10 mouse cellular contexts compared by ENCODE assay signal in genomic region chr17:87376831-87377471, GRCm38 (mm10). TPM values are rescaled to one million over a fixed set of nuclear protein-coding genes. Genes with fewer than 3 reads are reported as not detected.
DNase-seq lines count a peak whose midpoint lies in the region; ATAC-seq and TF ChIP-seq lines count a peak whose summit lies in the region.
"Had no signal": no experiment of that assay in that cellular context is flagged by ENCODE, and none has a peak within 500 bp of the region (broad histone marks: within the 10 kb centered on the region; RNA-seq: fewer than 3 reads in every experiment).

No protein-coding gene starts in this region.

- ATAC-seq in embryonic facial prominence, embryonic 14.5 days (ENCODE audit: low read depth) = peak; percentile 31
- ATAC-seq in heart, embryonic 16.5 days (replicated peaks; ENCODE audit: extremely low read depth, insufficient read depth, low FRiP score) = no peak; the same call in 1 of the 2 replicates
- no peak for ATAC-seq in neural tube, embryonic 13.5 days (ENCODE audit: low read depth)
- ATAC-seq: forebrain, embryonic 15.5 days had no signal

- H3K4me2 ChIP-seq in embryonic facial prominence, embryonic 14.5 days (ENCODE audit: low read depth, low read length) = no peak overlapping the region
- H3K4me2 ChIP-seq in heart, embryonic 16.5 days (ENCODE audit: low read depth, low read length) = no peak overlapping the region
- H3K4me2 ChIP-seq in neural tube, embryonic 13.5 days = no peak overlapping the region
- H3K4me2 ChIP-seq: forebrain, embryonic 15.5 days had no signal

- H3K9me3 ChIP-seq in embryonic facial prominence, embryonic 14.5 days (ENCODE audit: control insufficient read depth, low read length) = no peaks in the 10 kb centered on the region
- no peaks in the 10 kb centered on the region for H3K9me3 ChIP-seq in heart, embryonic 16.5 days (replicated peaks; ENCODE audit: control insufficient read depth, low read length)
- H3K9me3 ChIP-seq in neural tube, embryonic 13.5 days = no peaks in the 10 kb centered on the region
- H3K9me3 ChIP-seq: forebrain, embryonic 15.5 days had no signal

- H3K4me3 ChIP-seq in layer of hippocampus, adult 2 months = no peak overlapping the region
- H3K4me3 ChIP-seq in embryonic facial prominence, embryonic 14.5 days (ENCODE audit: low read depth, low read length) = no peak overlapping the region
- H3K4me3 ChIP-seq in heart, embryonic 16.5 days (ENCODE audit: low read length) = no peak overlapping the region
- no peak overlapping the region for H3K4me3 ChIP-seq in neural tube, embryonic 13.5 days
- H3K4me3 ChIP-seq: forebrain, embryonic 15.5 days had no signal

- H3K36me3 ChIP-seq in embryonic facial prominence, embryonic 14.5 days (ENCODE audit: control insufficient read depth, insufficient read depth, low read length) = no peaks in the 10 kb centered on the region
- H3K36me3 ChIP-seq in heart, embryonic 16.5 days (ENCODE audit: control insufficient read depth, insufficient read depth) = no peaks in the 10 kb centered on the region
- no peaks in the 10 kb centered on the region for H3K36me3 ChIP-seq in neural tube, embryonic 13.5 days
- H3K36me3 ChIP-seq: forebrain, embryonic 15.5 days had no signal

- peak overlapping the region; percentile 5; the same call in 1 of the 2 replicates for H3K9ac ChIP-seq in embryonic facial prominence, embryonic 14.5 days (ENCODE audit: low read depth, low read length)
- H3K9ac ChIP-seq in heart, embryonic 16.5 days (ENCODE audit: low read length) = 0 out of 2 replicates have a peak overlapping the region, but pooled peaks have one; percentile 31
- no peak overlapping the region for H3K9ac ChIP-seq in neural tube, embryonic 13.5 days
- H3K9ac ChIP-seq: forebrain, embryonic 15.5 days had no signal

- DNase-seq in layer of hippocampus, adult 2 months (ENCODE audit: low spot score in 2 of 2) = no peak
- no peak for DNase-seq in layer of hippocampus, adult 9-10 months (ENCODE audit: low spot score)
- DNase-seq in embryonic facial prominence, embryonic 14.5 days (ENCODE audit: low spot score) = no peak
- no peak for DNase-seq in right cerebral cortex, adult 2 months (ENCODE audit: low spot score in 2 of 2)
- no peak for DNase-seq in cerebellum, adult 9-10 months
- DNase-seq in thymus, postnatal 4 days = no peak

- no peak for TF ChIP-seq CTCF in layer of hippocampus, adult 2 months (conservative IDR thresholded peaks at IDR 0.05)

- H3K4me1 ChIP-seq in embryonic facial prominence, embryonic 14.5 days (ENCODE audit: control insufficient read depth, insufficient read depth, low read length) = peaks cover 42% of the 10 kb centered on the region
- H3K4me1 ChIP-seq in heart, embryonic 16.5 days (ENCODE audit: control insufficient read depth, insufficient read depth, low read length) = peaks cover 29% of the 10 kb centered on the region
- peaks cover 62% of the 10 kb centered on the region for H3K4me1 ChIP-seq in neural tube, embryonic 13.5 days (replicated peaks)

- H3K27me3 ChIP-seq in embryonic facial prominence, embryonic 14.5 days (replicated peaks; ENCODE audit: control insufficient read depth, insufficient read depth, low read length) = no peaks in the 10 kb centered on the region
- no peaks in the 10 kb centered on the region for H3K27me3 ChIP-seq in heart, embryonic 16.5 days (ENCODE audit: control insufficient read depth, insufficient read depth, low read length)
- H3K27me3 ChIP-seq in neural tube, embryonic 13.5 days = no peaks in the 10 kb centered on the region
- H3K27me3 ChIP-seq: forebrain, embryonic 15.5 days had no signal

- peak overlapping the region; percentile 93 for H3K27ac ChIP-seq in layer of hippocampus, adult 2 months
- peak overlapping the region; percentile 65 for H3K27ac ChIP-seq in embryonic facial prominence, embryonic 14.5 days (replicated peaks; ENCODE audit: low read depth, low read length)
- peak overlapping the region; percentile 67 for H3K27ac ChIP-seq in heart, embryonic 16.5 days (ENCODE audit: low read length)
- 0 out of 2 replicates have a peak overlapping the region, but pooled peaks have one; percentile 38 for H3K27ac ChIP-seq in neural tube, embryonic 13.5 days (replicated peaks)

- WGBS in embryonic facial prominence, embryonic 14.5 days = 75% methylated on average over 6 of the region's 6 CpGs
- WGBS in heart, embryonic 16.5 days = 79% methylated on average over 6 of the region's 6 CpGs
- WGBS in neural tube, embryonic 13.5 days = 79% methylated on average over 6 of the region's 6 CpGs

RNA-seq across cellular contexts. Expression of gene Stpg4, which starts 50.6 kb away (rescaled TPM):
- not detected for total RNA-seq in layer of hippocampus, adult 2 months (2021)
- polyA plus RNA-seq in embryonic facial prominence, embryonic 14.5 days (2014; fragmentation: Nextera tagmentation; extraction: Ambion mirVana) = not detected in 2 replicates
- polyA plus RNA-seq in heart, embryonic 16.5 days (2015; fragmentation: Nextera tagmentation; extraction: Ambion mirVana) = not detected in 2 replicates
- 0.78 TPM in 1 of 2 replicates, not detected in the other for polyA plus RNA-seq in neural tube, embryonic 13.5 days (2015; fragmentation: Nextera tagmentation; extraction: Ambion mirVana)
- total RNA-seq: layer of hippocampus, postnatal 10 days had no signal
- polyA plus RNA-seq: forebrain, embryonic 15.5 days had no signal

Comparison
In these comparisons a context has a peak if more than half of its experiments do, and no peak if none do; other contexts are left out.
1. H3K27ac ChIP-seq: peak in every context shown above with its lines; median percentile 93 in layer of hippocampus, adult 2 months; 67 in heart, embryonic 16.5 days; 65 in embryonic facial prominence, embryonic 14.5 days; 38 in neural tube, embryonic 13.5 days.